Mouse (Mus musculus): ENCODE measurements around the gene Tspan9. TPM values are rescaled to one million over a fixed set of nuclear protein-coding genes. Genes with fewer than 3 reads are reported as not detected.

The Tspan9 gene
- total RNA-seq, 1 experiment: 161 TPM

DNA sequence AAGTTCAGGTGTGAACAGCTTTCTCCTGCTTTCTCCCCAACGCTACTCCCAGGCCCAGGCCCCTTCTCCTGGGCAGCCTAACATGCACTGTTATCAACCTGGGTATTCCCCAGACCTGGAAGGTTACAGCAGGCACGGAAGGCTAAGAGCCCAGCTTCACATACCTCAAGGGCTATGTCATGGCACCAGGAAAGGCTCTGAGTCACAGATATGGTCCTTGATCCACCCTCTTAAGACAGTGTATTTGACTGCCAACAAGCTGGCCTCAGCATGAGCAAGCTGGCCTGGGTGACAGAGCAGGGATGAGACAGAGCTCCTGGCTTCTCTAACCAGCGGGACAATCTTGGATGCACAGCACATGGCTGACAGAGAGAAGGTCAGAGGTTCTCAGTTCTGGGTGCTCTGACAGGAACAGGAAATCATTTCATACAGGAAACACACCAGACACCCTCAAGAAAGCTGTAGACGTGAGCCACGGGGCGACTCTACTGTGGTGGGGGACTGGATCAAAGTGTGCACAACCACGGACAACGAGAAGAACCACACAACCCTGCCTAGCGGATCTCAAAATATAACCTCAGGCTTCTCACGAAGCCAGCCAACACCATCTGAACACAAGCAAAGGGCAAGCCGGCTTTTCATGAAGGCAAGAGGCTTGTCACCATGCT is 151.8 kb downstream of the Tspan9 start:
- Histone ChIP-seq H3K36me3 (ENCODE audit: control insufficient read depth, insufficient read depth, low read length, poor library complexity, severe bottlenecking) (no peaks in the 10 kb centered on the region), H3K4me1 (ENCODE audit: control insufficient read depth in 2 of 2, insufficient read depth in 2 of 2, low read length in 2 of 2, poor library complexity in 1 of 2) (no peaks in the 10 kb centered on the region), H3K9ac (ENCODE audit: insufficient read depth, low read depth, low read length, poor library complexity, severe bottlenecking) (no peak overlapping the region), H3K4me3 (ENCODE audit: insufficient read depth in 1 of 2, low read depth in 1 of 2, low read length in 2 of 2, poor library complexity in 1 of 2, severe bottlenecking in 1 of 2) (no peak overlapping the region), H3K9me3 (ENCODE audit: control insufficient read depth, insufficient read depth, low read depth, low read length) (no peaks in the 10 kb centered on the region), H3K27ac (ENCODE audit: insufficient read depth, low read depth, low read length, poor library complexity, severe bottlenecking) (no peak overlapping the region)
- in situ Hi-C loops (cut with MboI; ENCODE audit: low sequenced_read_pairs in 2 of 2, unreplicated experiment in 2 of 2): no loop called here
- TF ChIP-seq ZNF384 (IDR thresholded peaks at IDR 0.05; ENCODE audit: low read depth, low read length): no peak
- TF ChIP-seq CHD2 (IDR thresholded peaks at IDR 0.05; ENCODE audit: low read depth, low read length): no peak
- no peak for TF ChIP-seq HCFC1 (IDR thresholded peaks at IDR 0.05; ENCODE audit: borderline replicate concordance, insufficient read depth, low read length)
- TF ChIP-seq MAFK (IDR thresholded peaks at IDR 0.05; ENCODE audit: insufficient read depth, low read depth, low read length): no peak
- no peak for TF ChIP-seq ZC3H11A (IDR thresholded peaks at IDR 0.05; ENCODE audit: borderline replicate concordance, low read depth, low read length)
- DNase-seq (ENCODE audit: low read depth, low spot score): no peak

DNA sequence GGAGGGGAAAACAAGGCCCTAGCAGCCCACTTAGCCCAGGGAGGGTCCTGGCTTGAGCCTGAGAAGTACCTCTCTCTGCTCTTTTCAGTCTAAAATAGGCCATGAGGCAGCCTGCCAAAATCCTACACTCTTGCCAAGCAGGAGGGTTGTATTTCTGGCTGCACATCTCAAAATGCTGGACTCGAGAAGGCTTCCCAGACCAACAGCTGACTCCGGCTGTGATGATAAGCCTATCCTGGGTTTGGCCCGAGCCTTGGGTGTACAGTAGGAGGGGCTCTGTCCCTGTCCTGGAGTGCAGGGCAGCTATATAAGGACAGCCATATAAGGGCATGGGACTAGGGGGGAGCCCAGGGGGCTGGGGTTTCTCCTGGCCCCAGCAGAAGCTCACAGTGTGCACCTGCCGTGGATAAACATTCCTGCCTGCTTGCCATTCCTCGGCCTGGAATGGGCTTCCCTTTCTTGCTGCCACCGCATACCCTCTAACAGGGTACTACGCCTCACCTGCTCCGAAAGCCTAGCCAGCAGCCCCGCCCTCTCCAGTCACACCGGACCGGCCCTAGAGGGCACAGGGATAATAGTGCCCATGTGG is 153.7 kb downstream of the Tspan9 start:
- no peaks in the 10 kb centered on the region for H3K4me1 ChIP-seq (ENCODE audit: control insufficient read depth in 2 of 2, insufficient read depth in 2 of 2, low read length in 2 of 2, poor library complexity in 1 of 2)
- TF ChIP-seq ZC3H11A (IDR thresholded peaks at IDR 0.05; ENCODE audit: borderline replicate concordance, low read depth, low read length): no peak
- TF ChIP-seq ZNF384 (IDR thresholded peaks at IDR 0.05; ENCODE audit: low read depth, low read length): no peak
- TF ChIP-seq MAFK (IDR thresholded peaks at IDR 0.05; ENCODE audit: insufficient read depth, low read depth, low read length): no peak
- TF ChIP-seq HCFC1 (IDR thresholded peaks at IDR 0.05; ENCODE audit: borderline replicate concordance, insufficient read depth, low read length): no peak
- TF ChIP-seq CHD2 (IDR thresholded peaks at IDR 0.05; ENCODE audit: low read depth, low read length): no peak
- in situ Hi-C loops (cut with MboI; ENCODE audit: low sequenced_read_pairs in 2 of 2, unreplicated experiment in 2 of 2): no loop called here
- no peak for DNase-seq (ENCODE audit: low read depth, low spot score)
- H3K9ac ChIP-seq (ENCODE audit: insufficient read depth, low read depth, low read length, poor library complexity, severe bottlenecking): no peak overlapping the region
- H3K9me3 ChIP-seq (ENCODE audit: control insufficient read depth, insufficient read depth, low read depth, low read length): no peaks in the 10 kb centered on the region
- H3K36me3 ChIP-seq (ENCODE audit: control insufficient read depth, insufficient read depth, low read length, poor library complexity, severe bottlenecking): no peaks in the 10 kb centered on the region
- no peak overlapping the region for H3K27ac ChIP-seq (ENCODE audit: insufficient read depth, low read depth, low read length, poor library complexity, severe bottlenecking)
- no peak overlapping the region for H3K4me3 ChIP-seq (ENCODE audit: insufficient read depth in 1 of 2, low read depth in 1 of 2, low read length in 2 of 2, poor library complexity in 1 of 2, severe bottlenecking in 1 of 2)

DNA sequence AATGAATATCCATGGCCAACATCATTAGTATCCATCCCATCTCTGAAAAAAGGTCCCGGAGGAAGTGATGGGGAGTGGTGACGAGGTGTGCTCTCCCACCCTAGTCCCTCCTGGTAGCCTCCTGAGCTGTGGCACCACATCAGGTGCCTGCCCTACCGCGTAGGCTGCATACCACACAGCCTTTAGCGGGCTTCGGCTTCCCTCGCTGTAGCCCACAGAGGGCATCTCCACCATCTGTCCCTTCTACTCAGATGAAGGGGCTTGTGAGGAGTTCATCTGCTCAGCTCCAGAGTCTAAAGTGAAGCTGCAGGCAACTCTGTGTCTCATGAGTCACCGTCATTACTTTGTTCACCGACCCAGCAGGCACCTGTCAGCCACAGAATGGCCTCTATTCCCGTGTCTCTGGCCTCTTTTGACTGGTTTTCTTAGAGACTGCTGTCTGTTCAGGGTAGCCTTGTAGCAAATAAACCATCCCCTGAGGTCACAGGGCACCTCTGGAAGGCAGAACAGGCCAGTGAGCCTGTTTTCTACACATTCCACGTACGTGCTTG is 154.4 kb downstream of the Tspan9 start:
- in situ Hi-C loops (cut with MboI; ENCODE audit: low sequenced_read_pairs in 2 of 2, unreplicated experiment in 2 of 2): no loop called here
- Histone ChIP-seq H3K9ac (ENCODE audit: insufficient read depth, low read depth, low read length, poor library complexity, severe bottlenecking) (no peak overlapping the region), H3K27ac (ENCODE audit: insufficient read depth, low read depth, low read length, poor library complexity, severe bottlenecking) (no peak overlapping the region), H3K9me3 (ENCODE audit: control insufficient read depth, insufficient read depth, low read depth, low read length) (no peaks in the 10 kb centered on the region), H3K4me1 (ENCODE audit: control insufficient read depth in 2 of 2, insufficient read depth in 2 of 2, low read length in 2 of 2, poor library complexity in 1 of 2) (no peaks in the 10 kb centered on the region), H3K4me3 (ENCODE audit: insufficient read depth in 1 of 2, low read depth in 1 of 2, low read length in 2 of 2, poor library complexity in 1 of 2, severe bottlenecking in 1 of 2) (no peak overlapping the region), H3K36me3 (ENCODE audit: control insufficient read depth, insufficient read depth, low read length, poor library complexity, severe bottlenecking) (no peaks in the 10 kb centered on the region)
- TF ChIP-seq MAFK (IDR thresholded peaks at IDR 0.05; ENCODE audit: insufficient read depth, low read depth, low read length) (no peak), ZNF384 (IDR thresholded peaks at IDR 0.05; ENCODE audit: low read depth, low read length) (no peak), HCFC1 (IDR thresholded peaks at IDR 0.05; ENCODE audit: borderline replicate concordance, insufficient read depth, low read length) (no peak), ZC3H11A (IDR thresholded peaks at IDR 0.05; ENCODE audit: borderline replicate concordance, low read depth, low read length) (no peak), CHD2 (IDR thresholded peaks at IDR 0.05; ENCODE audit: low read depth, low read length) (no peak)
- no peak for DNase-seq (ENCODE audit: low read depth, low spot score)

DNA sequence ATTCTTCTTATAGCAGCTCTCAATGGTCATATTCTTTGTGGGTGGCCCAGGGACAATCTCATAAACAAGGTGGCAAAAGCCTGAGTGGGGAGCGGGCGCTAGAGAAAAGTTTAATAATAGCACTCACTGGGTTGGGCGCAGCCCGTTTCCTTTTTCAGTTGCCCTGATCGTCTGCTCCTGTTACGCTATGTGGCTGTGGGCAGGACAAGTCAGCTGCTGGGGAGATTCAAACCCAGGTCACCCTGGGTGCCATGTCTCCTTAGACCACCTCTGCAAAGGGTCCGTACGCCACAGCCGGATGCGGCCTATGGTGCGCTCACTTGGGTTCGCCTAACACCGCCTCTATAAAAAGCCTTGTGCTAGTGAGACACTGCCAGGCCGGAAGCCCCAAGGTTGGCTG is 156.0 kb downstream of the Tspan9 start:
- no peak overlapping the region for H3K9ac ChIP-seq (ENCODE audit: insufficient read depth, low read depth, low read length, poor library complexity, severe bottlenecking)
- TF ChIP-seq ZNF384 (IDR thresholded peaks at IDR 0.05; ENCODE audit: low read depth, low read length): no peak
- TF ChIP-seq MAFK (IDR thresholded peaks at IDR 0.05; ENCODE audit: insufficient read depth, low read depth, low read length): no peak
- TF ChIP-seq HCFC1 (IDR thresholded peaks at IDR 0.05; ENCODE audit: borderline replicate concordance, insufficient read depth, low read length): no peak
- no peak for TF ChIP-seq ZC3H11A (IDR thresholded peaks at IDR 0.05; ENCODE audit: borderline replicate concordance, low read depth, low read length)
- TF ChIP-seq CHD2 (IDR thresholded peaks at IDR 0.05; ENCODE audit: low read depth, low read length): no peak
- H3K27ac ChIP-seq (ENCODE audit: insufficient read depth, low read depth, low read length, poor library complexity, severe bottlenecking): no peak overlapping the region
- H3K36me3 ChIP-seq (ENCODE audit: control insufficient read depth, insufficient read depth, low read length, poor library complexity, severe bottlenecking): no peaks in the 10 kb centered on the region
- no peaks in the 10 kb centered on the region for H3K4me1 ChIP-seq (ENCODE audit: control insufficient read depth in 2 of 2, insufficient read depth in 2 of 2, low read length in 2 of 2, poor library complexity in 1 of 2)
- H3K4me3 ChIP-seq (ENCODE audit: insufficient read depth in 1 of 2, low read depth in 1 of 2, low read length in 2 of 2, poor library complexity in 1 of 2, severe bottlenecking in 1 of 2): no peak overlapping the region
- H3K9me3 ChIP-seq (ENCODE audit: control insufficient read depth, insufficient read depth, low read depth, low read length): no peaks in the 10 kb centered on the region
- in situ Hi-C loops (cut with MboI; ENCODE audit: low sequenced_read_pairs in 2 of 2, unreplicated experiment in 2 of 2): no loop called here
- no peak for DNase-seq (ENCODE audit: low read depth, low spot score)
